Mouse (Mus musculus): ENCODE measurements around the gene Ptprd.

Ptprd gene

GRCm38 (mm10) chr4:78211529-78212494 is at the start of gene Ptprd:
Gene Ptprd (minus strand): TSS chr4:78211961.
- no peak for DNase-seq (ENCODE audit: low read depth, low spot score)

- DNase-seq (ENCODE audit: low read depth, low spot score) = no peak
These were observed 24.1 kb upstream of the Ptprd start for GRCm38 (mm10) chr4:78235820-78236219.

- no peak for DNase-seq (ENCODE audit: low read depth, low spot score)
These were observed 23.6 kb upstream of the Ptprd start for GRCm38 (mm10) chr4:78235316-78235715.

- DNase-seq (ENCODE audit: low read depth, low spot score) = no peak
These were observed 22.9 kb upstream of the Ptprd start for GRCm38 (mm10) chr4:78234681-78235080.

GRCm38 (mm10) chr4:78213949-78214348 is 2.2 kb upstream of the Ptprd start:
- DNase-seq (ENCODE audit: low read depth, low spot score) = no peak

GRCm38 (mm10) chr4:78212941-78213340 is 1.2 kb upstream of the Ptprd start:
- no peak for DNase-seq (ENCODE audit: low read depth, low spot score)

- no peak for DNase-seq (ENCODE audit: low read depth, low spot score)
These were observed 758 bp downstream of the Ptprd start for GRCm38 (mm10) chr4:78210878-78211528.

- no peak for DNase-seq (ENCODE audit: low read depth, low spot score)
These were observed 6.7 kb downstream of the Ptprd start for GRCm38 (mm10) chr4:78205018-78205417.

GRCm38 (mm10) chr4:78168447-78168846 is 43.3 kb downstream of the Ptprd start:
- DNase-seq (ENCODE audit: low read depth, low spot score) = no peak

- DNase-seq (ENCODE audit: low read depth, low spot score) = no peak
These were observed 51.3 kb downstream of the Ptprd start for GRCm38 (mm10) chr4:78160451-78160850.

- DNase-seq (ENCODE audit: low read depth, low spot score) = no peak
These were observed 61.2 kb downstream of the Ptprd start for GRCm38 (mm10) chr4:78150561-78150960.

GRCm38 (mm10) chr4:78142767-78143148 is 69.0 kb downstream of the Ptprd start:
- DNase-seq (ENCODE audit: low read depth, low spot score) = no peak

- no peak for DNase-seq (ENCODE audit: low read depth, low spot score)
These were observed 69.5 kb downstream of the Ptprd start for GRCm38 (mm10) chr4:78142088-78142766.

GRCm38 (mm10) chr4:78110898-78111297 is 100.9 kb downstream of the Ptprd start:
- no peak for DNase-seq (ENCODE audit: low read depth, low spot score)

GRCm38 (mm10) chr4:78097526-78097925 is 114.2 kb downstream of the Ptprd start:
- DNase-seq (ENCODE audit: low read depth, low spot score) = no peak

- DNase-seq (ENCODE audit: low read depth, low spot score) = no peak
These were observed 129.0 kb downstream of the Ptprd start for GRCm38 (mm10) chr4:78082744-78083143.

- no peak for DNase-seq (ENCODE audit: low read depth, low spot score)
These were observed 134.3 kb downstream of the Ptprd start for GRCm38 (mm10) chr4:78077499-78077898.

- no peak for DNase-seq (ENCODE audit: low read depth, low spot score)
These were observed 134.7 kb downstream of the Ptprd start for GRCm38 (mm10) chr4:78077087-78077486.

- DNase-seq (ENCODE audit: low read depth, low spot score) = no peak
These were observed 173.4 kb downstream of the Ptprd start for GRCm38 (mm10) chr4:78038401-78038800.

- no peak for DNase-seq (ENCODE audit: low read depth, low spot score)
These were observed 209.7 kb downstream of the Ptprd start for GRCm38 (mm10) chr4:78002065-78002464.

- DNase-seq (ENCODE audit: low read depth, low spot score) = no peak
These were observed 219.1 kb downstream of the Ptprd start for GRCm38 (mm10) chr4:77992709-77993108.

GRCm38 (mm10) chr4:77982094-77982493 is 229.7 kb downstream of the Ptprd start:
- DNase-seq (ENCODE audit: low read depth, low spot score) = no peak

Data from CD4-positive, CD25-positive, alpha-beta regulatory T cell, adult 2 months (primary cell).